Mouse (Mus musculus) right cerebral cortex, adult 2 months (tissue): ENCODE measurements around the gene Gucd1.
A peak's percentile ranks its signal among the peaks of the same experiment; 100 is the strongest.
"Not testable (repeated sequence)": the region's sequence is repeated elsewhere in the genome, so short reads cannot be mapped to it uniquely, and the experiment has no call there.

ENCODE experiments used
- DNase-seq, 2 experiments: peaks; one replicate each; pipeline ENCODE4 v3.0.0; 2021 to 2022; ENCODE audit warnings: low spot score in 2 of 2

The Gucd1 gene

DNA sequence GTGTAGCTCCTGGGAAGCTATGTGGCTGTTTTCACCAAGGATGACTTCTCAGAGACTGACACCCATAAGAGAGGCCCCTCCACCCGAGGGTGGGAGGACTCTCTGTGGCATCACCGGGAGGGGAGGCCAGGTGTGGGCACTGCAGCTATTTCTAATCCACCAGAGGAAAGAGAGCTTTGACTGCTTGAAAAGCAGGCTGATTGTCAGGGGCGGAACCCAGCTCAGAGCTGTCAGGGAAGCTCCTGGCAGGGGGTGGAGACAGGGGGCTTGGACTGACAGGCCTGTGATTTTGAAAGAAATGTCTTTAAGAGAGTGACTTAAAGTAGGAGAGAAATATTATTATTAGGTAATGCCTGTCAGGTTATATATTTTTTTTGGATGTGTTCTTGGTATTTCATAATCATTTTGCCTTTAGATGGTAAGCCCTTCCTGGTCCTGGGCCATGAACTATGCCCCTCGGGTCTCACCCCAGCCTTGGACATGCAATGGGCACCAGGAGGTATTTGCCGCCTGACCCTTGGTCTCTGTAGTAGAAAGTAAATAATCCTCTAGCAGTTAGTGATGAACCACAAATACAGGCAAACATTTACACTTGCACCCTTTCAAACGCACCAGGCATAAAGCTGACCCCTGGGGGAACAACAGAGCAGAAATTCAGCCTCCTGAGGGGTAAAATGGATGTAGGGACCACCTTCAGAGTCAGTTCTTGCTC is 42.5 kb downstream of the Gucd1 start:
- DNase-seq, result not testable (repeated sequence)

DNA sequence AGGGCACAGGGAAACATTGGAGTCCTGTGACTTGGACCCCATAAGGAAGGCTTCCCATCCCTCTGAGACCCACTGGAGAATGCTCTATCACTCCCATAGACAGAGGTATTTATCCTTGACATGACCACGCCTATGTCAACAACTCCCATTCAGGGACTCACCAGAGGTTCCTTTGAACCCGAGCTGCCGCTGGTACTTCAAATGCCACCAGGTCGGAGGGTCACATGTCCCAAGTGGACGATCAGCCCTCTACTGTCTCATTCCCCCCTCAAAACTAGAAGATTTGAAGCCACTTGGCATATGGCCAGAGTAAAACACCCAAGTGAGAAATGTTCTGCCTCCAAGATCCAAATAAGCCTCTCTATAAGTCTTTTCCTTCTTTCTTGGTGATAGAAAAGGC is 43.2 kb downstream of the Gucd1 start:
- no peak for DNase-seq

DNA sequence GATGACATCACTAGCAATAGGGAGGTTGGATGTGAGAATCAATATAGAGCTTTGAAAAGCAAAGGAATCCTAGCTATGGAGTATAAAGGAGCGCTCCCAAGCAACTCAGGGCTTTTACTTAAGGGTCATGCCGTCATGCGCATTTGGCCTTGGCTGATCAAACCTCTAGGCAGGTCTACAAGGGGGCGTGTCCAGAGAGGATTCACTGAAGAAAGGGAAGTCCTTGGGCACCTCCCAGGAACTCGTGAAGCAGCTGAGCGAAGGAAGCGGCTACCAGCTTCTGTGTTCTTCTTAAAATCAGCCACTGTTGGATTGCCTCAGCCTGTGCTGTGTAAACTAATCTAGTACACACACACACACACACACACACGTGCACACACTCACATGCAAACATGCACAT is 44.4 kb downstream of the Gucd1 start:
- no peak for DNase-seq

DNA sequence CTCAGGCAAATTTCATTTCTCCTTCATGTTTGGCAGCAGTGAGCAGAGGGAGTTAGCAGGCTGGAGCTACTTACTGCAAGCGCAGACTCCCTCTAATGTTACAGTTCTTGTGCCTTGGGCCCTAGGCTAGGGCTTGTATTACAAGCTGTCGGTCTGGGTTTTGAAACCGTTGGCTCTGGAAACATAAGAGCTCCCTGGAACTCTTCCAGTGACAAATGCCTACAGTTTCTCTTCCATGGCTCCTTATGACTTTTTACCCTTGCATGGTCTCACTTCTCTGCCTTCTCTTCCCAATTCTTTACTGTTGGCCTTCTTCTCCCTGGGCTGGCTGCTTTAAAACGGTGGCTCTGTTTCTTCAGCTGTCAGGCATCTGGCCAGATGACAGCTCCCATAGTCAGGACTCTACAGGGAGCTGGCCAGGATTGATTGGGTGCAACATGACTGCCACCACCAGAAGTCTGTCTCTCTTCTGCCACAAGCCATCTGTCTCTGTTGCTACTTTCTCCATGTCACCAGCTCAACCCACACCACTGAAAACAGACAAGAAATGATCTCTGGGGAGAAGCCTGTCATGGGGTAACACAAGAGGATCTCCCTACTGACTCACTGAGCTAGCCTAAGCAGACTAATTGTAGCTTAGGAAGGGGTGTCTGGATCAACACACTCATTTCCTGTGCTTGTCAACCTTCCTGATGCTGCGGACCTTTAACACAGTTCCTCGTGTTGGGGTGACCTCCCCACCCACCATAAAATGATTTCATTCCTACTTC is 51.8 kb downstream of the Gucd1 start:
- DNase-seq, result no peak

DNA sequence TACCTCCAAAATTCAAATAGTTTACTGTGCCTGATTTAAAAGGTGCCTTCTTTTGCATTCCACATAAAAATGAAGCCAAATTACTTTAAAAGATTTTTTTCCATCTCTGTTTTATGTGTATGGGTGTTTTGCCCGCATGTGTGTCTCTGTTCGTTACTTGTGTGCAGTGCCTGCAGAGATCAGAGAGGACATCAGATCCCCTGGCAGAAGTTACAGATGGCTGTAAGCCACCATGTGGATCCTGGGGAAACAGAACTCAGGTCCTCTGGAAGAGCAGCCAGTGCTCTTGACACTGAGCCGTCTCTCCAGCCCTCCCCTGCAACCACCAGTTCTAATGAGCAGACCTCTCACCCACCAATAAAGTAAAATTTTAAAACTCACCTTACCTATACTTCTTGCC is 55.0 kb downstream of the Gucd1 start:
- DNase-seq, result no peak

DNA sequence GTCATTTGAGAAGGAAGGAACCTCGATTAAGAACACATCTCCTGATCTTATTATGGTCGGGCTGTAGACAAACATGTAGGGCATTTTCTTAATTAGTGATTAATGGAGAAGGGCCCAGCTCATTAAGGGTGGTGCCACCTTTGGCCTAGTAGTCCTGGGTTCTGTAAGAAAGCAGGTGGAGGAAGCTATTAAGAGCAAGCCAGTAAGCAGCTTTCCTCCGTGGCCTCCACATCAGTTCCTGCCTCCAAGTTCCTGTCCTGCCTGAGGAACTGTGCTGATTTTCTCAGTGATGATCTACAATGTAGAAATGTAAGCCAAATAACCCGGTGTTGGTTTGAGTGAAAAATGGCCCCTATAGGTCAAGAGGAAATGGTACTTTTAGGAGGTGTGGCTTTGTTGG is 59.4 kb downstream of the Gucd1 start:
- no peak for DNase-seq

DNA sequence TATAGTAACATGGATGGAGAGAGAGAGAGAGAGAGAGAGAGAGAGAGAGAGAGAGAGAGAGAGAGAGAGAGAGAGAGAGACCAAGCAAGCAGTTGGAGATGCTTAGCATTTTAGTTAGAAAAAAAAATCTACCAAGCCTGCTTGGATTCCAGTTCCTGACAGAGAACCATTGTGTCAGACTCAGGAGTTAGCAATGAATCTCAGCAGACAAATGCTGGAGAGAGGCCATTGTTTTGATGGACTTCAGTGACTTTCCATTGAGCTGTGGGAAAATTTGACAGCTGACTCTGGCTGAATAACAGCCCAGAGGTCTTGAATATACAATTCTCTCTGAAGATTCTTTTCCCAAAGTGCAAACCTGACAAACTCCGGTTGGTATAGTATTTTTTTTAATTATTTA is 59.9 kb downstream of the Gucd1 start:
- DNase-seq, result no peak

DNA sequence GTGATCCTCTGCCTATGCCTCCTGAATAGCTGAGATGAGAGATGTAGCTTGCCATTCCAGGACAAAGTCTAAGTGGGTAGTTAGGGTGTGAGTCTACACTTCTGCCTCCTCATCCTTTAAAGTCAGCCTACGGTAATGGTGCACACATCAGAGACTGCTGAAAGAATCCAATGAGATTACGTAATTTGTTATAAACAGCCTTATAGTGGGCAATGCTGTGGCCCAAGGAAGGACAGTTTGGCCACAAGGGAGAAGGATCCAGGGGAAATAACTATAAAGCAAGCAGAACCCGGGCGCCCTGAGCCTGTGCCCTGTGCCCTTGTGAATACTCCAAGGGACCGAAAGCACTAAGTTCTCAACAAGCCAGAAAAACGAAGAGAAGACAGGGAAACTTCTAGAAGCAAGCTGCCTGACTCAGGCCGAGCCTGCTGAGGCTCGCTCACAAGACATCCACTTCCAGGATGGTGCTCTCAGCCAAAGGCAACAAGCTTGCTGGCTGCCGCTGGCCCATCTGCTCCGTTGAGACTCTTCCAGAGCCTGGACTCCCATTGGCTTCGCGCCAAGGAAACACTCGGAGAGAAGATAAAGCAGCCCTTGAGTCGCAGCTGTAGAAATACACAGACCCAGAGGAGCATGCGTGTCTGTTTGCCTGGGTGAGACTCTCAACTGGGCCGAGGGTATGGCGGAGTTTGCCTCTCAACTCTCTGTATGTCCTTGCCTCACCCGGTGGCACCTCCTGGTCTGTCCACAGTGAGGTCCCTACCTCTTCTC is 61.5 kb downstream of the Gucd1 start:
- DNase-seq, result not testable (repeated sequence)

DNA sequence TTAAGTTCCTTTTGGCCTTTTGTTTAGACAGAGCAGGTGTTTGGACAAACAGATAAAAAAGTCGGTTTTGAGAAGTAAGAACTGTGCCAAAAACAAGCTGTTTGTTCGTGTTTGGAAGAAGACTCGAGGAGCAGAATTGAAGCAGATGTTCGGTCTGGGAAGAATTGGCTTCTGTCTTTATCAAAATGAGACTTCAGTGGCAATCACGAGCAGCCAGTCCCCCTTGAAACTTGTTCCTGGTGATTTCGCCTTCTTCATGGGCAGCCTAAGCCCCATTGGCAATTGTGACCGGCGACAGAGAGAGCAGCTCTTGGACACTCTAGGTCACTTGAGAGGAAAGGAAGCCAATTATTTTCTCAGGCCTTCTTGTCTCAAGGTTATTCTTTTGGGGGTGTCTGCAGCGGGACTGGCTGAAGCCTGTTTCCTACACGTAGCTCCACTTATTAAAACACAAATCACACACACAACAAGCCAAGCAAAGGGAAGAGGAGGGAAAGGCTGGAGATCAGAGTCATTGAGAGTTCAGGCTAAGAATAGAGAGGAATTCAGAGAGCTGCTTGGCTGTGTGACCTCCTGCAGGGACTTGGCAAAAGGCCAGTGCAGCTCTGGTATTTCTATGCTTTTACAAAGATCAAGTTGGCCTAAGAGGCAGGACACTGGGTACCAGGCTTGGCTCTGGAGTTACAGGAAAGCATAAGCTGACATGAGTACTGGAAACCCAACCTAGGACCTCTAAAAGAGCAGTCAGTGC is 66.6 kb downstream of the Gucd1 start:
- DNase-seq, result no peak

DNA sequence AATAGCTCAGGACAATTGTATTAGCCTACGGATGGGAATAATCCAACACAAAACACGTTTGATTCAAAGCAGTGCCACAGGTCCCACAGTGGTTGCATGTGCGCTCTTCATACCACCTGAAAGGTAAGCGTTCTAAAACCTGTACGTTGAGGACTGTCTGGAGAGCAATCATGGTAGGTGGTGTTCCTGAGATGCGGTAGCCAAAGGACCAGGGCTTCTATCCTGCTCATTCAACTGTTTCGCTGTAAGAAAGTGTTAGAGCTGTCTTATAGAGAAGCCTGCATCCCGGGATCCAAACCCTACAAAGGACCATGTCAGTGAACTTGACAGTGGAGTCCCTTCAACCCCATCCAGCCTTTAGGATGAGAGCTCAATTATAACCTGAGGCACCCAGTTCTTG is 67.4 kb downstream of the Gucd1 start:
- no peak for DNase-seq

DNA sequence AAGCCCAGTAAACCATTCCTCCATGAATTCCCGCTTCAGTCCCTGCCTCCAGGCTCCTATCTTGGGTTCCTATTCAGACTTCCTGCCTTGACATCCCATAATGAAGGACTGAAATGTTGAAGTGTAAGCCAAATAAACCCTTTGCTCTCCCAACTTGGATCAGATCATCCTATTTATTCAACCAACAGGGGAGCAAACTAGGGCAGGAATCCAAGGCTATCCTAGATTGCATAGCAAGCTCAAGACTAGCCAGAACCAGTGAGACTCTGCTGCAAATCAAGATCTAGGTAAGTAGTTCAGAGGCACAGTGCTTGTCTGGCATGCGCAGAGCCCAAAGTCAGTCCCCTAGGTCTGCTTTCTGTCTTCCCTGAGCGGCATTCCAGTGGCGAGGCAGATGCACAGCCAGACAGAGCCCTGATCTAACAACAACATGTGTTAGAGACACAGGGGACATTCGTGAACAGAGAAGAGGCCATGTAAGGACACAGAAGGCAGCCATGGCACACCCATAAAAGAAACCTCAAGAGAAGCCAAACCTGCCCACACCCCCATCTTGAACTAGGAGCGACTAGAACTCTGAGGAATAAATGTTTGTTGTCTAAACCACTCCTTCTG is 68.9 kb downstream of the Gucd1 start:
- no peak for DNase-seq

DNA sequence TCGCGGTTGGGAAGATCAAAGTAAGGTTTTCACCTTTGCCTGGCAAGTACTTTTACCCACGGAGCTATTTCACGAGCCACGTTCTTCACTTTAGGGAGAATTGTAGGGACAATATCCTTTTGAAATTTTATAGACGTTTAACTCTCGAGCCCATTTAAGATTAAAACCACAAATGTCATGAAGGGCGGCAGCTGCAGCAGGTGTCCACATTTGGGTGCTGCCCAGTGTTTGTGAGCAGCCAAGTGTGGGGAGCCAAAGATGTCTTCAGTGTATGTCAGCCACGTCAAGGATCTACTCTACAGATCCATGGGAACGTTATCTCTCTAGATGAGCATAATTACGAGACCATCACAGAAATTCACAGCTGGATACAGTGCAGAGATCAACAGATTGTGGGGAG is 70.3 kb downstream of the Gucd1 start:
- DNase-seq, result no peak

DNA sequence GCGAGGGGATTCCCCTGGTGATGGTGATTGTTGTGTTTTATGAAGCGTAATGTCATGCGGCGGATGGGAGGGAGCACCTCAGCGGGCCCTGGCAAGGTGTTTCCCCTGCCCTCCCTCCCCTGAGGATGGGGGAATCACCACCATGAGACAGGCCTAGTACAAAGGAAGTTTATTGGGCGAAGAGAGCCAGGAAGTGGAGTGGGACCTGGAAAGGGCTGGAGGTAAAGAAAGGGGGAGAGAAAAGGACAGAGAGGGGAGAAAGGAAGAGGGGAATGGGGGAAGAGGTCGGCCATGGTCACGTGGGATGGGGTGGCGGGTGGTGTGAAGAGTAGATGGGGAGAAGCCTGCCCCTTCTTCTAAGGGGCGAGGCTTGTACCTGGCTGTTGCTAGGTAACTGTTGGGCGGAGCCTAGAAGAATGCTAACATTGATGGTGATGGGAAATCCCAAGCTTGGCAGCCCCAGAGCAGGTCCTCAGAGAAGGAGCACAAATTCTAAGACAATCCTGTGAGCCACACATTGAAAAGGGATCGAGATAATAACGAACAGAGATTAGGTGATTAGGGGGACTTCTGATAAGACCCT is 71.2 kb downstream of the Gucd1 start:
- no peak for DNase-seq

DNA sequence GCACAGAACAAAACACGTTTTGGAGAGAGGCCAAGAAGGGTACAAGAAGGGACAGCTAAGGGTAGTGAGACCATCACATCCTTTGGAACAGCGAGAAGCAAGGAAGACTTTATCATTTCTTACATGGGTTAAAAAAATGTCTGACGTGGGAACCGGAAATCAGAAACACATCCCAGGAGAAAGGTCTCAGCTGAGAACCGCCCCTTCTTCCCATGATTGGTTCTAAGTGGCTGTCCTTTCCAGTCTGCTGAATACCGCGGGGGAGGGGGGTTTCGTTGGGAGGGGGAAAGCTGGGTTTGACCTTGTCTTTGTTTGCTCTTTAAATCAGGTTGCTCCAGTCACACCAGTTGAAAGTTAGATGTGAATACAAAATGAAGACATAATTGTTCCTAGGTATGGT is 72.7 kb downstream of the Gucd1 start:
- DNase-seq, result no peak

DNA sequence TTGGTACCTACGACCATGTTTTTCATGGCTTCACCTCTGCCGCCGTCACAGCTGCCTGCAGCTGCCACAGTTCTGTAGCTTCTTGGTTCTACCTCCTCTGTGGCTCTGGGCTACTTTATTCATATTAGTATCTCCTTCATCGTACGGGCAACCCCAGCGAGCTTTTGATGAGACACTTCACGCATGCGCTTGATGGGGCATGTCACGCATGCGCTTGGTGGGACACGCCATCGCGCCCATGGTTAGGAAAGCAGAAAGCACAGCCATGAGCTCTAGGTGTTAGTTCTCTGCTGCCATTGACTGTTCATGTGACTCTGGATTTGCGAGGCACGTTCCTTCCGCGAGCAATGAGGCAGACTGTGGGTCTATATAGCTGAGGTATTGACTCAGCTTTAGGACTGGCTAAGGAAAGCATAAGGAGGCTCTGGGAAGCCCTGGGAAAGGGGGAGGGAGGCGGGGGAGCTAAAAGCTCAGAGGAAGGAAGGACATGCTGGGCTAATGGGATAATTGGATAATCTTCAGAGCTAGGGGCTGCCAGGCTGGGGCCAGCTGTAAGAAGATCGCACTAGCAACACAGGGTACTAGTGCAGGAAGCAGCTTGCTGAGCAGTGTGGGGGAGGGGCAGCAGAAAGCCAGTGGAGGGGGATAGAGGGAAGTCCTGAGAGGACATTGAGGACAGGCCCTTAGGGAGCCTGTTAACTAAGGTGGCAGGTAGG is 73.5 kb downstream of the Gucd1 start:
- no peak for DNase-seq

DNA sequence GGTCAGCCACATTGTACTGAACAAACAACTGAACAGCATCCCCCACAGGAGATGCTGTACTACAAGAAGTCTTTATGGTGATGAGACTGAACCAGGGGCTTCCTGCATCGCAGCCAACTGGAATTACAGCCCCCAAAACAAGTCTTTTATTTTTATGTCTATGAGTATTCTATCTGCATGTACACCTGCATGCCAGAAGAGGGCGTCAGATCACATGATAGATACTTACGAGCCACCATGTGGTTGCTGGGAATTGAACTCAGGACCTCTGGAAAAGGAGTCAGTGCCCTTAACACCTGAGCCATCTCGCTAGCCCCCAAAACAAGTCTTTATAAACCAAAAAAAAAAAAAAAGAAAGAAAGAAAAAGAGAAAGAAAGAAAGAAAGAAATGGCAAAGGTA is 74.8 kb downstream of the Gucd1 start:
- DNase-seq, result no peak

DNA sequence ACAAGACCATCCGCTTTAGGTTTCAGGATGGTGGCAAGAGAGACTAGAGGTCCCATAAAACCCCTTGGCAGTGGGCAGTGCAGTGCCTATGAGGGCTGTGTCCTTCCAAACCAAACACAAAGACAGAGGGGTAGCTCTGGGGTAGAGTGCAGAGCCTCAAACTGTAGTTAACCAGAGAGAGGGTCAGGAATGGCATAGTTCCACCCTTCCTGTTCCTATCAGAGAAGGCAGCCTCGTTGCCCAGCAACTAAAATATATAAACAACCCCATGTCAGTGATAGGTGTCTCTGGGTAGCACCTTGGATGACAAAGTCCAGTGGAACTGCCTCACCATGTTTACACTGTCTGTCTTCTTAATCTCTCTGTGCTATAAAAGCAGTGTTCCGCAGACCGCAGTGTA is 76.0 kb downstream of the Gucd1 start:
- DNase-seq, result no peak

DNA sequence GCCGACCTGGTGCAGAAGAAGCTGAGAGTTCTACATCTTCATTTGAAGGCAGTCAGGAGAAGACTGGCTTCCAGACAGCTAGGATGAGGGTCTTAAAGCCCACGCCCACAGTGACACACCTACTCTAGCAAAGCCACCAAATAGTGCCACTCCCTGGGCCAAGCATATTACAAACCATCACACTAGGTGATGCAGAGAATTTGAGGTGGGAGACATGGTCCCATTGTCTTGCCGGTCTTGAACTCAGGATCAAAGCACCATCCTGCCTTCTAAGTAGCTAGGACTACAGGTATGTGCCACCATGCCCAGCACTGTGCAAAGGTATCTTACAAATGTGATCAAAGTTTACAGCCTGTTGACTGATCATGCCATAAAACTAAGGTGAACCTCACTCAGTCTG is 77.0 kb downstream of the Gucd1 start:
- DNase-seq, result no peak

DNA sequence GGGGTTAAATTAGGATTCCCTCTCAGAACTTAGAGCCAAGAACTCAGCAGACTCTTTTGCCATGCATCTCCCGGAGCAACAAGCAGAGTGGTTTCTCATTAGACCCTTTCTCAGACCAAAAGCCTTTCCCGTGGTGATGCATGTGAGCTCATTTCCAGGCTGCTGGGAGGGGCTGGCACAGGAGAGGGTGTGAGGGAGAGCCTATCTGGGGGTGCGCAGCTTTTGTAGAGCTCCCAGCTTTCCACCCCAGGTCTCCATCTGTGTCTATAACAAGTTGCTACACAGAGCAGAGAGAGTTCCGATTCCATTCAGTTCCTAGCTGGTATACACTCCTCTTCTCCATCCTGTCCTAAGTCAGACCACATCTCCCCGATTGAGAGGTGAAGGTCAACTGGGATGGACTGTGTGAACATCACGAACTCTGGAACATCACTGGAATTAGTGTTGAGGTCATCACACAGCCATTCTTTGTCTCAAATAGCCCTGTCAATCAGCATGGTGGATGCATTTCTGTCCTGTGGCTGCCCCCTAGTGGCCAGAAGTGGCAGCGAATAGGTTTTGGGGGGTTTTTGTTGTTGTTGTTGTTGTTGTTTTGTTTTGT is 78.5 kb downstream of the Gucd1 start:
- DNase-seq, result peak; percentile 44 to 46

DNA sequence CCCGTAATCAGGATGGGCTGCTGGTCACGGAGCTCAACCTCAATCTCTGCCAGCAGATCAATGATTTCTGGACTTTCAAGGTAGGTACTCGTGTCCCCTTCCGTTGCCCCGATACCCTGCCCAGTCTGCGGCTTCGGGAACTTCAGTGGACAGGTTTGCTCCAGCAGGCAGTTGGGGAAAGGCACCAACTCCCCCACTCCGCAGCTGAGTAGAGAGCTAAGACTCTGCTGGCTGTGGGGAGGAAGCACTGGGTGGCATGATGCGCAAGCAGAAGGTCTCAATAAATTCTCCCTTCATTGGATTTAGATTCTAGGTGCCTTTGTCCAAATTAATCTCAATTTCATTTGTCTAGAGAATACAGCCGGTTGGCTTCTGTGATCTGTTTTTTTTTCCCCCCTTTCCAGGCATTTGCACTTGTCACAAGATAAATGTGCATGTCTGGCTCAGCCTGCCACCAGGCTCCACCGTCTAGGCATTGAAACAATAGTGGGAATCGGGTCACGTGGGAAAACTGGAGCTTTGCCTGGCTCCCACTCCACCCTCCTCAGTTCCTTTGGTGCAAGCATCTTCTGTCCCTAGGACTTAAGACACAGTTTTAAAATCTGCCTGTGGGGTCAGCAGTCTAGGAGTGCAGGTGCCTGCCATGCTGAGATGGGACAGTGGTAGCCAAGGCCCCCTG is 79.5 kb downstream of the Gucd1 start:
- DNase-seq, result no peak
